Mouse (Mus musculus): Measurements from ENCODE around the gene Tsga13.

The Tsga13 gene

GRCm38 (mm10) chr6:30865031-30865678, 50.2 kb downstream of the Tsga13 start:
- no peak for DNase-seq (ENCODE audit: low spot score in 2 of 2)

DNA sequence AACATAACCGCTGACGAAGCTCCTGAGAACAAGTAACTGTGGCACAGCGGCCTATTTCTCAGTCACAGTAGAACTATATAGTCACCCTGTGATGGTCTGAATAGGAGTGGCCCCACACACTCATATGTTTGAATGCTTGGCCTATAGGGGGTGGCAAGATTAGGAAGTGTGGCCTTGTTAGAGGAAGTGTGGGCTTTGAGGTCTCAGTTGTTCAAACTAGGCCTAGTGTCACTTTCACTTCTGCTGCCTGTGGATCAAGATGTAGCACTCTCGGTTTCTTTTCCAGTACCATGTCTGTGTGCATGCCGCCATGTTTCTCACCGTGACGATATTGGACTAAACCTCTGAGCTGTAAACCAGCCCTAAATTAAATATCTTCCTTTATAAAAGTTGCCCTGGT, 59.4 kb downstream of the Tsga13 start:
- no peak for DNase-seq (ENCODE audit: low spot score in 2 of 2)

GRCm38 (mm10) chr6:30855205-30855604, 60.2 kb downstream of the Tsga13 start:
- no peak for DNase-seq (ENCODE audit: low spot score in 2 of 2)

GRCm38 (mm10) chr6:30849818-30850217, 65.6 kb downstream of the Tsga13 start:
- DNase-seq (ENCODE audit: low spot score in 2 of 2), result no peak
